In genomic region chr11:88126306-88126793, GRCm38 (mm10) we compare ENCODE assay signal across 9 mouse cellular contexts. TPM values are rescaled to one million over a fixed set of nuclear protein-coding genes. Genes with fewer than 3 reads are reported as not detected.
DNase-seq lines count a peak whose midpoint lies in the region; ATAC-seq lines count a peak whose summit lies in the region.
"Had no signal": no experiment of that assay in that cellular context is flagged by ENCODE, and none has a peak within 500 bp of the region (broad histone marks: within the 10 kb centered on the region; RNA-seq: fewer than 3 reads in every experiment).

No protein-coding gene starts in this region.

- peaks cover 20% of the 10 kb centered on the region for H3K4me1 ChIP-seq in kidney, embryonic 16.5 days (ENCODE audit: insufficient read depth, low read length)
- H3K4me1 ChIP-seq in midbrain, embryonic 11.5 days (ENCODE audit: control insufficient read depth, insufficient read depth, low read length), result peaks cover 16% of the 10 kb centered on the region

- no peaks in the 10 kb centered on the region for H3K27me3 ChIP-seq in kidney, embryonic 16.5 days (ENCODE audit: insufficient read depth, low read length)
- H3K27me3 ChIP-seq in midbrain, embryonic 11.5 days (ENCODE audit: control insufficient read depth, insufficient read depth, low read length), result no peaks in the 10 kb centered on the region
- H3K27me3 ChIP-seq: embryonic facial prominence, embryonic 15.5 days had no signal

- no peak overlapping the region for H3K9ac ChIP-seq in kidney, embryonic 16.5 days (replicated peaks; ENCODE audit: low read length)
- H3K9ac ChIP-seq in midbrain, embryonic 11.5 days (ENCODE audit: low read length), result no peak overlapping the region
- H3K9ac ChIP-seq: embryonic facial prominence, embryonic 15.5 days had no signal

- no peak for DNase-seq in kidney, adult 8-10 months
- no peak for DNase-seq in midbrain, embryonic 11.5 days (ENCODE audit: low spot score, missing footprints)
- DNase-seq in adrenal gland, adult 18-20 months (ENCODE audit: low spot score in 2 of 2), result no peak
- no peak for DNase-seq in spleen, postnatal 14 days (ENCODE audit: low spot score in 2 of 2)
- DNase-seq in gastrocnemius, postnatal 25 days, result no peak

- no peaks in the 10 kb centered on the region for H3K36me3 ChIP-seq in kidney, embryonic 16.5 days (ENCODE audit: insufficient read depth, low read length)
- H3K36me3 ChIP-seq in midbrain, embryonic 11.5 days (ENCODE audit: control insufficient read depth, insufficient read depth, low read length), result no peaks in the 10 kb centered on the region
- H3K36me3 ChIP-seq: embryonic facial prominence, embryonic 15.5 days had no signal

- 59% methylated on average over 5 of the region's 5 CpGs for WGBS in kidney, embryonic 16.5 days
- WGBS in midbrain, embryonic 11.5 days, result 16% methylated on average over 5 of the region's 5 CpGs

- no peaks in the 10 kb centered on the region for H3K9me3 ChIP-seq in kidney, embryonic 16.5 days (ENCODE audit: low read length)
- no peaks in the 10 kb centered on the region for H3K9me3 ChIP-seq in midbrain, embryonic 11.5 days (ENCODE audit: control insufficient read depth, low read length)
- H3K9me3 ChIP-seq: embryonic facial prominence, embryonic 15.5 days had no signal

- ATAC-seq in kidney, embryonic 16.5 days (ENCODE audit: low FRiP score, low TSS enrichment), result peak; percentile 41; the same call in 1 of the 2 replicates
- ATAC-seq in common myeloid progenitor, adult 5-6 weeks (replicated peaks; ENCODE audit: low read depth, poor library complexity, severe bottlenecking), result peak; percentile 62
- ATAC-seq in hematopoietic stem cell, adult 5-6 weeks (replicated peaks in 1 of 2; ENCODE audit: insufficient read depth in 1 of 2, low FRiP score in 2 of 2, low TSS enrichment in 1 of 2, low read depth in 1 of 2, poor library complexity in 2 of 2, severe bottlenecking in 2 of 2), result peak; percentile 53 to 71; a peak in 3 of 4 replicates
- ATAC-seq in midbrain, embryonic 11.5 days (ENCODE audit: low FRiP score), result peak; percentile 52; the same call in 1 of the 2 replicates

- no peak overlapping the region for H3K4me3 ChIP-seq in kidney, embryonic 16.5 days (ENCODE audit: low read length)
- no peak overlapping the region for H3K4me3 ChIP-seq in midbrain, embryonic 11.5 days (ENCODE audit: low read depth, low read length)
- H3K4me3 ChIP-seq: embryonic facial prominence, embryonic 15.5 days had no signal

- peak overlapping the region; percentile 61; the same call in 1 of the 2 replicates for H3K27ac ChIP-seq in kidney, embryonic 16.5 days (ENCODE audit: low read length)
- H3K27ac ChIP-seq in midbrain, embryonic 11.5 days (ENCODE audit: low read depth, low read length), result peak overlapping the region; percentile 3; the same call in 1 of the 2 replicates
- H3K27ac ChIP-seq: embryonic facial prominence, embryonic 15.5 days had no signal

- no peak overlapping the region for H3K4me2 ChIP-seq in kidney, embryonic 16.5 days (replicated peaks; ENCODE audit: low read depth, low read length)
- H3K4me2 ChIP-seq in midbrain, embryonic 11.5 days, result no peak overlapping the region
- H3K4me2 ChIP-seq: embryonic facial prominence, embryonic 15.5 days had no signal

RNA-seq across cellular contexts. Expression of gene Cuedc1, which starts 28.5 kb away (rescaled TPM):
- polyA plus RNA-seq in kidney, embryonic 16.5 days (2015; fragmentation: Nextera tagmentation; extraction: Ambion mirVana), result 14.6 and 14.7 TPM in 2 replicates
- total RNA-seq in common myeloid progenitor, adult 5-6 weeks (2017), result 3.3 and 4.2 TPM in 2 replicates
- total RNA-seq in hematopoietic stem cell, adult 5-6 weeks (2017), result 7.4 and 9.5 TPM in 2 replicates
- polyA plus RNA-seq in midbrain, embryonic 11.5 days (2014; fragmentation: Nextera tagmentation; extraction: Ambion mirVana), result 16.5 and 17.0 TPM in 2 replicates
- 10 to 100 TPM; 40.2 to 42.4 TPM for total RNA-seq in adrenal gland, adult 18-20 months (2021)
- total RNA-seq in gastrocnemius, postnatal 25 days (2021), result 10 to 100 TPM; 76.3 to 78.6 TPM

RNA-seq across cellular contexts. Expression of gene Vezf1, which starts 58.3 kb away (rescaled TPM):
- polyA plus RNA-seq in kidney, embryonic 16.5 days (2015; fragmentation: Nextera tagmentation; extraction: Ambion mirVana), result 40.2 and 44.3 TPM in 2 replicates
- total RNA-seq in common myeloid progenitor, adult 5-6 weeks (2017), result 33.8 and 42.6 TPM in 2 replicates
- 56.8 and 61.4 TPM in 2 replicates for total RNA-seq in hematopoietic stem cell, adult 5-6 weeks (2017)
- 82.5 and 83.6 TPM in 2 replicates for polyA plus RNA-seq in midbrain, embryonic 11.5 days (2014; fragmentation: Nextera tagmentation; extraction: Ambion mirVana)
- 10 to 100 TPM; 42.4 to 44.5 TPM for total RNA-seq in adrenal gland, adult 18-20 months (2021)
- total RNA-seq in gastrocnemius, postnatal 25 days (2021), result 10 to 100 TPM; 47.1 to 47.6 TPM
